ENCODE assay signal across 20 mouse cellular contexts in the genomic region with DNA sequence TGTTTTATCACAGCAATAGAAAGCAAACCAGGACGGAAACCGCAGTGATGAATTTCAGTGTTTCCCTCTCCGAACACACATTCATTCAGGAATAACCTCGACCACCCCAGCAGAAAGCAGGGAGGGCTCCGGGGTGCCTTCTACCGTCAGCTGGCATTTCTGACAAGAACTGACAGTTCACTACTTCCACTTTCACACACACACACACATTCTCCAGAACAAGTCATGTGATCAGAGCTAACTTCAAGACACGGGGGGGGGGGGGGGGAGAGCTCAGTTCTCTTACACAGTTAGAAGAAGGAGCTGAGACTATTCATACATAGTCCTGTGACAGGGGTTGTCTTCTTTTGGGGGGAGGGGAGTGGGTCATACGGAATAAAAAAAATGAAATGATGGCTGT. TPM values are rescaled to one million over a fixed set of nuclear protein-coding genes. Genes with fewer than 3 reads are reported as not detected.
DNase-seq lines count a peak whose midpoint lies in the region; ATAC-seq and TF ChIP-seq lines count a peak whose summit lies in the region.
"Had no signal": no experiment of that assay in that cellular context is flagged by ENCODE, and none has a peak within 500 bp of the region (broad histone marks: within the 10 kb centered on the region; RNA-seq: fewer than 3 reads in every experiment).

No protein-coding gene starts in this region.

- no peak for DNase-seq in liver, postnatal 0 days
- DNase-seq in liver: no peak
- peak; percentile 42 for DNase-seq in CD4-positive helper T cell, adult 2 months (ENCODE audit: low read depth, low spot score)
- DNase-seq in layer of hippocampus, adult 8-10 months (ENCODE audit: low spot score in 2 of 2): no peak
- DNase-seq in cerebellum, postnatal 25 days: no peak
- DNase-seq in frontal cortex, postnatal 25 days (ENCODE audit: low spot score in 2 of 2): no peak
- DNase-seq: adrenal gland, postnatal 10 days; cerebellum, adult 11 months; cerebellum, adult 8-10 months; cerebellum, postnatal 36 days; gastrocnemius, postnatal 14 days; heart, postnatal 36 days had no signal

- H3K9me3 ChIP-seq in liver, postnatal 0 days (ENCODE audit: low read length): no peaks in the 10 kb centered on the region
- H3K9me3 ChIP-seq: embryonic facial prominence, embryonic 13.5 days; forebrain, embryonic 12.5 days; G1E; heart, embryonic 13.5 days; hindbrain, embryonic 15.5 days had no signal

- ATAC-seq in liver, postnatal 0 days: no peak
- ATAC-seq in neutrophil, adult 5-6 weeks (ENCODE audit: extremely low read depth, insufficient number of reproducible peaks, low FRiP score, poor library complexity, severe bottlenecking): peak; percentile 70
- ATAC-seq: forebrain, embryonic 16.5 days had no signal

- H3K36me3 ChIP-seq in liver, postnatal 0 days (replicated peaks; ENCODE audit: insufficient read depth, low read length): no peaks in the 10 kb centered on the region
- no peaks in the 10 kb centered on the region for H3K36me3 ChIP-seq in macrophage (ENCODE audit: inconsistent target)
- H3K36me3 ChIP-seq: embryonic facial prominence, embryonic 13.5 days; forebrain, embryonic 12.5 days; G1E; heart, embryonic 13.5 days; hindbrain, embryonic 15.5 days had no signal

- TF ChIP-seq CTCF in liver, postnatal 0 days (IDR thresholded peaks at IDR 0.05; ENCODE audit: low read depth): no peak

- 47% methylated on average over 8 of the region's 8 CpGs for WGBS in liver, postnatal 0 days (ENCODE audit: insufficient replicate concordance)
- 36% methylated on average over 7 of the region's 8 CpGs for WGBS in macrophage (ENCODE audit: missing documents)

- 0 out of 2 replicates have a peak overlapping the region, but pooled peaks have one; percentile 13 for H3K4me2 ChIP-seq in liver, postnatal 0 days (ENCODE audit: low read depth, low read length)
- H3K4me2 ChIP-seq: embryonic facial prominence, embryonic 13.5 days; forebrain, embryonic 12.5 days; heart, embryonic 13.5 days; hindbrain, embryonic 15.5 days had no signal

- peaks cover 10% of the 10 kb centered on the region for H3K4me1 ChIP-seq in liver, postnatal 0 days (ENCODE audit: insufficient read depth)
- H3K4me1 ChIP-seq: forebrain, embryonic 12.5 days; heart, embryonic 13.5 days; hindbrain, embryonic 15.5 days had no signal

- H3K9ac ChIP-seq in liver, postnatal 0 days (replicated peaks): no peak overlapping the region
- H3K9ac ChIP-seq: embryonic facial prominence, embryonic 13.5 days; forebrain, embryonic 12.5 days; heart, embryonic 13.5 days; hindbrain, embryonic 15.5 days had no signal

- H3K79me2 ChIP-seq in macrophage (ENCODE audit: inconsistent target): no peaks in the 10 kb centered on the region

- H3K4me3 ChIP-seq in liver, postnatal 0 days (ENCODE audit: low read depth, low read length): no peak overlapping the region
- no peak overlapping the region for H3K4me3 ChIP-seq in macrophage (ENCODE audit: inconsistent target)
- H3K4me3 ChIP-seq: embryonic facial prominence, embryonic 13.5 days; forebrain, embryonic 12.5 days; heart, embryonic 13.5 days; hindbrain, embryonic 15.5 days had no signal

- no peak for TF ChIP-seq EP300 in liver, postnatal 0 days (IDR thresholded peaks at IDR 0.05; ENCODE audit: low read depth)

- no peaks in the 10 kb centered on the region for H3K27me3 ChIP-seq in liver, postnatal 0 days (ENCODE audit: insufficient read depth, low read length)
- H3K27me3 ChIP-seq: embryonic facial prominence, embryonic 13.5 days; forebrain, embryonic 12.5 days; heart, embryonic 13.5 days; hindbrain, embryonic 15.5 days had no signal

- no peak overlapping the region for H3K27ac ChIP-seq in liver, postnatal 0 days (ENCODE audit: low read depth)
- peak overlapping the region; percentile 27; the same call in 1 of the 2 replicates for H3K27ac ChIP-seq in macrophage
- H3K27ac ChIP-seq: embryonic facial prominence, embryonic 13.5 days; forebrain, embryonic 12.5 days; heart, embryonic 13.5 days; hindbrain, embryonic 15.5 days had no signal

RNA-seq across cellular contexts. Expression of a gene that starts 4.0 kb away (rescaled TPM):
- polyA plus RNA-seq in liver, postnatal 0 days (2015; fragmentation: Nextera tagmentation; extraction: Ambion mirVana): 4.8 and 6.1 TPM in 2 replicates
- total RNA-seq in macrophage (2018; cell fraction: chromatin; rRNA removed): 100 to 1,000 TPM in 3 of 26 experiments, 10 to 100 TPM in 23; 26.1 to 135 (median 75.2) TPM
- total RNA-seq in macrophage (2018; cell fraction: cytosol; rRNA removed): 10 to 100 TPM; 29.4 to 63.6 (median 48.7) TPM
- 10 to 100 TPM; 39.9 to 94.4 (median 75.5) TPM for total RNA-seq in macrophage (2018; cell fraction: nucleus; rRNA removed)
- 39.9 to 72.3 TPM (median 44.5 TPM) in 3 replicates for polyA plus RNA-seq in macrophage (2018)
- 36.6 and 43.4 TPM in 2 replicates for total RNA-seq in neutrophil, adult 5-6 weeks (2017)
- 10 to 100 TPM; 52.5 to 65.2 (median 58.2) TPM for total RNA-seq in layer of hippocampus, adult 8-10 months (2022)
